Mouse (Mus musculus) thymus, postnatal 25 days (tissue): ENCODE data around the gene Ppp1r36.

Source experiments
- DNase-seq: peaks from one replicate; pipeline ENCODE4 v3.0.0; 2022

Ppp1r36 gene

GRCm38 (mm10) chr12:76417433-76417854 is at the start of gene Ppp1r36:
Gene Ppp1r36, plus strand, starts transcription at chr12:76417538.
- DNase-seq = no peak

DNA sequence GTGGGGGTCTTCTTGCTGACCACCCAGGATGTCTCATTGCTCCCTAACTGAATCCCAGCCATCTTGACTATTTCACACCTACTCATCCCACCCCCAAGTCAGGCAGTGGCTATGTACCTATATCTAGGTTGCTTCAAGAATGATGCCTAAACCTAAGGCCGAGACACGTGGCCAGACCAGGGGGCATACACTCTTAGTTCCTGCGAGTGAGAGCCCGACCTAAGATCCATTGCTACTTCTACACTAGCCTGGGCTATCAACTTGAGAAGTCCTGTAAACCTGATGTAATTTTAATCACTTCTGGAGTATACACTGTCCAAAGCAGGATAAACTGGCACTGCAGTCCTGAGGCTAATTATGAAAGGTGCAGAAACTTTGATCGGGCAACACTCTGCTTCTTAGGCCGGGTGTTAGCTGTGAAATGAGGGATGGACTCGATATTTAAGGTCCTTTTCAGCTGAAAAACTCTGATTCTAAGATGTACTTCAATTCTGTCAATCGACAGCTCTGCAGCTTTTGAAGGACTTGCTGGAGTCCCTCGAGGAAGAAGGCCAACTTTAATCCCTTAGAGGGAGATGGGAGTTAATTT is 49.0 kb upstream of the Ppp1r36 start:
- DNase-seq = peak; percentile 33

DNA sequence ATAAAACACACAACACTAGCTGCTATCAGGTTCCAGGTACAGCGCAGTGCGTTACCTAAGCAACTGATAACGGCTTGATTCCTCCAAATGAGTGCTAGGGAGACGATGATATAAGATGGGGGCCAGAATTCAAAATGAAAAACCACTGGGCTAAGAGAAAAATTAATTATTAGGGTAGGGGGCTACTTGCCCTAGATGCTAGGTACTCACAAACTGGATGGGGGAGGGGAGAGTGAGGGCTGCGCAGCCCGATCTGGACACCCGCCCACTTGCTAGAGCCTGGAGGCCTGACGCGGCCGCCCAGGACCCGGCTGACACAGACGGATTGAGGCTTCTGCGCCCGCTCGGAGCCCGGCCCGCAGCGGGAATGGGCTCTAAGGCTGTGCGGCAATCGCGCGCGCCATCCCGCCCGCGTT is 48.5 kb upstream of the Ppp1r36 start:
- no peak for DNase-seq

DNA sequence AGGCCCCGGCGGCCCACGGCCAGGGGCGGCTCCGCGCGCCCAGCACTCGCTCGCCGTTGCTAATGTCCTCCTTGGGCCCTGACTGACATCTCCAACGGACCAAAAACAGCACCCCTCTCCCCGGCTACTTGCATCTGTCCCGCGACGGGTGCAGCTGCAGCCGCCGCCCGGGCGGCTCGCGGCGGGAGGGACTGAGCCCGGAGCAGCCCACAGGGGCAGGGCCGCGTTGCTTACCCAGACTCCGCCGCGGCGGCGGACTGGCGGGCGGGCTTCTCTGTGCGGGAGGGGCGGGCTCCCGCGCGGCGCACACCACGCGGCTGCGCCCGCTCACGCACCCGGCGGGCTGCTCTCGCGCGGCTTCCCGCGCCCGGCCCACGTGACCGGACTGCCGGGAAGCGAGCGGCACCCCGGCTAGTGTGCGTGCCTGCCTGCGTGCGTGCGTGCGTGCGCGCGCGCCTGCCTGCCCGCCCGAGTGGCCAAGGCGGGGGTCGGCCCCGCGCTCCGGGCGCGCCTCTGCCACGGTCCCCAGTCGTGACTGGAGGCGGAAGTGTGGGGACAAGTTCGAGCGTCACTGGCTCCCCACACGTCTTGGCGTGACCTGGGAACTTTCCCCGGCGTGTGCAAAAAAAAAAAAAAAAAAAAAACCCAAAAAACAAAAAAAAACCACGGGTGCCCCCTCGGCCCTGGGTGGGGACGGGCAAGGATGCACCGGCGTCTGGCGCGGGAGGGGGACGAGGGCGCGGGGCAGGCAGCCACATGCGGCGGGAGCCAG is 47.9 kb upstream of the Ppp1r36 start, which contains the start of gene Zbtb25:
Gene Zbtb25, minus strand, starts transcription at position 397 of the 772 bp plus-strand sequence.
- peak; percentile 74 for DNase-seq

DNA sequence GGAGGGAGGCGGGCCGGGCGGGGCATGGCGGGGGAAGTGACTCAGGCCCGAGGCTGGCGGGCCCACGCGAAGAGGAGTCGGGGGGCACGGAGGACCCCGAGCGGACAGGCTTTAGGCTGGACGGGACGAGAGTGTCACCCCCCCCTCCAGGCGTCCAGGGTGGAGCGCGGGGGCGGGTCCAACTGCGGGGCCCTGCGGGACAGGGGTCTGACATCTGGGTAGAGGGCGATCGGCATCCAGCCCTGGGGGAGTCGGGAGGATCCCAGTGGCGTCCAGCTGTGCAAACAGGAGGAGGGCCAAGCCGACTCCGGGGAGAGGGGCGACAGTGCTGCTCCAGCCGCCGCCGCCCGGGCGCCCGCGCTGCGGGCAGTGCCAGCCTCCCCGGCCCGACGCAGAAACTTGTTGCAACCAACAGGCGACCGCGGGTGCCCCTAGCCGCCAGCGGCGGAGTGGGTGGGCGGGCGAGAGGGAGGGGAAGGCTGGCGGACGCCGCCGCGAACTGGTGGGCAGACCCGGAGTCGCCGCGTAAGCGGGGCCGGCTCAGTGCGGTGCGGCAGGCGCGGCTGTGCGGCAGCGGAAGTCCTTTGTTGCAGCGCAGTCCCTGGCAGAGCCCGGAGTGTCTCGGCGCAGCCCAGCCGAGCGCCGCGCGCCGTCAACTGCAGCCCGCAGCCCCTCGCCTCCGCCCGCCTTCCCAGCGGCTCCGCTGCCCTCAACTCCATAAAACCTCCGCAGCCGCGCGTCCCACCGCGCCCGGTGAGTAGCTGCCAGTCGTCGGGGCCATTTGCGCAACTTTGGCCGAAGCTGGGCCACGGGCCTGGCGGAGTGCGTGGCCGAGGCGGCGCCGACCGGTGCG is 47.1 kb upstream of the Ppp1r36 start, which contains the start of gene Zbtb1:
Gene Zbtb1, plus strand, starts transcription at position 289 of the 853 bp plus-strand sequence.
- DNase-seq = peak; percentile 86

DNA sequence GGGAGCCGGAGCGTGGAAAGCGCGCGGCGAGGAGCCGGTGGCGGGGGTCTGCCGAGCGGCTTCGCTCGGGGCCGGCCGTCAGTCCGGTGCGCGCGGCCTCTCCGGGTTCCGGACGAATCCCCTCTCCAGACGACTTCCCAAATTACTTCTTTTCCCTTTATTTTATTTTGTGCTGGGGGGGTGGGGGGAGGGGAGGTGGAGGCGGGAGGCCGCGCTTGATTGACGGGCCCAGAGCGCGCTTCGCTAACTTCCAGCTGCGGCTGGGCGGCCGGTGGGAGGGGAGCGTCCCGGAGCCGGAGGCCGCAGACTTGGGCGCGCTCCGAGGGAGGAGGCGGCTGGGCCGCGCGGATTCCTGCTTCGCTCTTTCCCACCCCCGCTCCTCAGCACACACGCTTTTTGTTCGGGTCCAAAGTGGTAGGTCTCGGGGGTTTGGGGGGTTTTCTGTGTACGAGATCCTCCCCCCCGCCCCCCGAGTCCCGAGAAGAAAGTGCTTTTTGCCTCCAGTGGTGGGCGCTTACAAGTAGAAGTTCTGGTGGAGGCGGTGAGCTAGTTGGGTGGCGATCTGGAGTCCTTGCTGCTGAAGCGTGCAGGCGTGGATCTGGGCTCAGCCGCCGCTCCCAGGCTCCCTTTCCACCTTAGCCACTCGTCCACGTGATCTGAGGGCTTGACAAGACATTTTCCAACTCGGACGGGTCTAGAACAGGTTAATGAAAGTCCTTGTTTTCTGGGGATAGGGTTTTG is 46.3 kb upstream of the Ppp1r36 start:
- DNase-seq = peak; percentile 84

DNA sequence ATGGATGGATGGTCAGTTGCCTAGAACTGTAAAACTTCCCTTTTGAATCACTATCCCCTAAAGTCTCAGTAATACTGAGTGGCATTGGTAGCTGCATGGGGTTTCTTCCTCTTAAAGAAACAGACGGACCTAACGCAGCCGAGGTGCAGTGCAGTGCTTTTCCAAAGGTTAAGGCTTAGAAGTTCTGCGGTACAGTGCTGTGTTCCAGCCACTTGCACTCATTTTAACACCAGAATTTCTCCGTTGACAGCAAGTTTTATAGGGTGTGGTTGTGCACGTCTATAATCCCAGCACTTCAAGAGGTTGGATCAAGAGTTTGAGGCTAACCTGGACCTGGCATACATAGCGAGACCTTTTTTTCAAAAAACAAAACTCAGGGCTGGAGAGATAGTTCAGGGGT is 45.3 kb upstream of the Ppp1r36 start:
- no peak for DNase-seq

GRCm38 (mm10) chr12:76372881-76373818 is 44.2 kb upstream of the Ppp1r36 start:
- DNase-seq = peak; percentile 54

GRCm38 (mm10) chr12:76373991-76374390 is 43.3 kb upstream of the Ppp1r36 start:
- DNase-seq = no peak

GRCm38 (mm10) chr12:76374911-76375310 is 42.4 kb upstream of the Ppp1r36 start:
- no peak for DNase-seq

- DNase-seq = no peak
Measured at GRCm38 (mm10) chr12:76375506-76375905, 41.8 kb upstream of the Ppp1r36 start.

- peak; percentile 61 for DNase-seq
Measured at GRCm38 (mm10) chr12:76376649-76377048, 40.7 kb upstream of the Ppp1r36 start.

GRCm38 (mm10) chr12:76377059-76377458 is 40.3 kb upstream of the Ppp1r36 start:
- no peak for DNase-seq

DNA sequence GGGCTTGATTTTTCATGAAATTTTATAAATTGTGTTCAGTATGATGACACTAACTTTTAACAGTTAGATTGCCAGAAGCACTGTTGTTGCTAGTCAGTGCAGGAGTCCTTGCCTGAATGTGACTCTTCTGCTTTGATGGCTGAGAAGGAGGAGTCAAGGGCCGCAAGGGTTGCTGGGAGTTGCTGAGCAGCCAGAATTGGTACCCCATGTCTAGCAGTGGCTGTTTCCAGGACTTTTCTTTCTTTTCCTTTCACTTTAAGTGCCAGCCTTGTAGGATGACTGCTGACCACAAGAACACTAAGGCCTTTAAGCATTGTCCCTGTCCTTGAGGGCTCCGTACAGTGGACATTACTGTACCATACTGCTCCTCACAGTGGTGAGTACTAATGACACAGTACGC is 39.6 kb upstream of the Ppp1r36 start:
- DNase-seq = no peak

DNA sequence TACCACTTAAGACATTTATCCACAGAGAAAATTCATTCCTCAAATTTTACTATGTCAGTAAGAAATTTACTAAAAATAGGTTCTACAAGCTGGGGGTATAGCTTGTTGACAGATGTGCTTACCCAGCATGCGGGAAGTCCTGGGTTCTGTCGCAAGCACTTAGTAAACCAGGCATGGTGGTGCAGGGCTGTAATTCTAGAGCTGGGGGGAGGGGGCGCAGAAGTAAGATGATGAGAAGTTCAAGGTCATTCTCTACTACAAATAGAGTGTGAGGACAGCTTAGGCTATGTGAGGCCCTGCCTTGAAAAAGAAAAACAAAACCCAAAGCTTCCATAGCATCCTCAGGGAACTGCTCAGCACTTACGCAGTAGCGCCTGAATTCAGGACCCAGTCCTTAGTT is 38.8 kb upstream of the Ppp1r36 start:
- no peak for DNase-seq

- no peak for DNase-seq
Measured at GRCm38 (mm10) chr12:76380151-76380550, 37.2 kb upstream of the Ppp1r36 start.

DNA sequence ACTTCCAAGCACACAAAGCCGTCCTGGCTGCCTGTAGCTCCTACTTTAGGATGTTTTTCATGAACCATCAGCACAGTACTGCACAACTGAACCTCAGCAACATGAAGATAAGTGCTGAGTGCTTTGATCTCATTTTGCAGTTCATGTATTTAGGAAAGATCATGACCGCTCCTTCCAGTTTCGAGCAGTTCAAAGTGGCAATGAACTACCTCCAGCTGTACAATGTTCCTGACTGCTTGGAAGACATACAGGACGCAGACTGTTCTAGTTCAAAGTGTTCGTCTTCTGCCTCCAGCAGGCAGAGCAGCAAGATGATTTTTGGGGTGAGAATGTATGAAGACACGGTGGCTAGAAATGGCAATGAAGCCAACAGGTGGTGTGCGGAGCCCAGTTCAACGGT is 32.0 kb upstream of the Ppp1r36 start:
- DNase-seq = no peak

- DNase-seq = no peak
Measured at GRCm38 (mm10) chr12:76388794-76389193, 28.5 kb upstream of the Ppp1r36 start.

DNA sequence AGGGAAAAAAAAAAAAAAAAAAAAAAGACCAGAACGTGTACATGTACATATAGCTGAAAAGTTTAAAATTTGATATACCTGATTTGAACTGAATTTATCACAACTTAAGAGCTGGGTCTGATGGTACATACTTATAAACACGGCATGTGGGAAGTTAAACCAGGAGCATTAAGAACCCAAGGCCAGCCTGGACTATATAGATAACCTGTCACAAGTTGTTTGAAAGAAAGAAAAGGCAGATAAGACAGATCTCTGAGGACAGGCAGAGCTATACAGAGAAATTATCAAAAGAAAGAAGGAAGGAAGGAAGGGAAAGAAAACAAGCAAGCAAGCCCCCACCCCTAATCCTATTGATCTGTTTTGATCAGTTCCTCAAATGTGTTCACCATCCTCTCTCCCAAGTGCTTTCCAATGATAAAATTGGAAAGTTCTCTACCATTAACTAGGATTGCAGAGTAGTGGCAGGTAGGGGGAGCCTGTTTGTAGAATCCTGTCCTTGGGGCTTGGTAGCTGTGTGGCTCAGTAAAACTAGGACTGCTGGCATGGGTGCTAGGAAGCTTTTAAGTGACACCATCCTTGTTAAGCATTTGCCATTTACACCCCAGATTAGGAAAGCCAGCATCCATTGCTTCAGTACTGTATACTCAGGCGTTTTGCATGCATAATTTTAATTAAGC is 25.6 kb upstream of the Ppp1r36 start:
- no peak for DNase-seq

- no peak for DNase-seq
Measured at GRCm38 (mm10) chr12:76392979-76393378, 24.4 kb upstream of the Ppp1r36 start.

DNA sequence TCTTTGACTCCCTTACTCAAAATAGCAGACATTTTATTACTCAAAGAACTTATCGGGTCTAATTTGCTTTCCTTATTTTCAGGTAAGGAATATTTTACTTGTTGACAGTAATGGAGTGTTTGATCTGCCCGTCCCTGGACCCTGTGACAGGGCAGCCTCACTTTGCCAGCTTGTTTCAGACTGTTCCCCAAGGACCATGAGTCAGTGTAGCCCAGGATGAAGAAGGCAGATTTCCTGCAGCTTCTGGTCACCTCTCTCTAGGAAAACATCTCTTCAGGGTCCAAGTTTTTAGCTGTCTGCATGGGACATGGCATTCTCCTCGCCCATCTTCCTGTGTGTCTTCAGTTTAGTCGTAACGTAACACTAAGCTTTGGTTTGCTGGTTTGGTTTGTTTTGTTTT is 20.1 kb upstream of the Ppp1r36 start:
- no peak for DNase-seq
